Mouse (Mus musculus) E14TG2a.4 (cell line): ENCODE results near the gene Slc26a3.
"Not testable (repeated sequence)": the region's sequence is repeated elsewhere in the genome, so short reads cannot be mapped to it uniquely, and the experiment has no call there.

Experiments
- H3K27me3 ChIP-seq: 2 replicates; pipeline ENCODE4 v1.6.1; 2014; ENCODE audit warnings: low read length, control low read depth; ENCODE audit not compliant: insufficient read depth
- H3K36me3 ChIP-seq: 2 replicates; pipeline ENCODE4 v1.6.1; 2014; ENCODE audit warnings: low read length, control low read depth; ENCODE audit not compliant: insufficient read depth
- H3K4me1 ChIP-seq: replicated peaks from 2 replicates; pipeline ENCODE4 v1.6.1; 2014; ENCODE audit warnings: low read depth, low read length, control low read depth
- H3K4me3 ChIP-seq: replicated peaks from 2 replicates; pipeline ENCODE4 v1.5.1; 2014; ENCODE audit warnings: mild to moderate bottlenecking, low read length
- H3K9me3 ChIP-seq: 2 replicates; pipeline ENCODE4 v1.6.1; 2014; ENCODE audit warnings: low read length, control low read depth
- CTCF ChIP-seq: conservative IDR thresholded peaks from 2 replicates; pipeline ENCODE4 v1.5.1; 2014; ENCODE audit warnings: low read length
- NANOG ChIP-seq: IDR thresholded peaks from 2 replicates; pipeline ENCODE4 v1.6.1; 2014; ENCODE audit warnings: borderline replicate concordance, low read length, mixed read lengths
- POU5F1 ChIP-seq: IDR thresholded peaks from 2 replicates; pipeline ENCODE4 v1.6.1; 2014; ENCODE audit warnings: low read length, borderline replicate concordance

The Slc26a3 gene

DNA sequence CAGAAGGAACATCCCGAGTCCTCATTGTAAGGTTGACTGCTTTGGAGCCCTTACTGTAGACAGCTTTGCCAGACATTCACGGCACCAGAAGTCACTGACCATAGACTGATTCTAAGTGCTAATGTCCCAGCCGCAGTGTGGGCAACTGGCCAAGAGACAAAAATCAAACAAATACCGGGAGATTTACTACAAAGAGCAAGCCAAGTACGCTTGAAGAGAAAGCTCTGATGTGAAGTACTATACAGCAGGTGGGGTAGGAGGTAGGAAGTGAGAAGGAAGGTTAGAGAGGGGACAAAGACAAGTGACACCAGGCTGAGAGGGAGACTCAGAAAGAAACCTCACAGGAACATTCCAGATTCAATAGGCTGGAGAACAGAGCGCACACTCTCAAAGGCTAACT, 54.2 kb downstream of the Slc26a3 start:
- Histone ChIP-seq H3K27me3 (peaks cover 4% of the 10 kb centered on the region; the same call in 1 of the 2 replicates), H3K4me1 (peaks cover 3% of the 10 kb centered on the region), H3K4me3 (no peak overlapping the region), H3K36me3 (no peaks in the 10 kb centered on the region), H3K9me3 (no peaks in the 10 kb centered on the region)
- no peak for TF ChIP-seq POU5F1
- no peak for TF ChIP-seq CTCF
- TF ChIP-seq NANOG, result no peak

DNA sequence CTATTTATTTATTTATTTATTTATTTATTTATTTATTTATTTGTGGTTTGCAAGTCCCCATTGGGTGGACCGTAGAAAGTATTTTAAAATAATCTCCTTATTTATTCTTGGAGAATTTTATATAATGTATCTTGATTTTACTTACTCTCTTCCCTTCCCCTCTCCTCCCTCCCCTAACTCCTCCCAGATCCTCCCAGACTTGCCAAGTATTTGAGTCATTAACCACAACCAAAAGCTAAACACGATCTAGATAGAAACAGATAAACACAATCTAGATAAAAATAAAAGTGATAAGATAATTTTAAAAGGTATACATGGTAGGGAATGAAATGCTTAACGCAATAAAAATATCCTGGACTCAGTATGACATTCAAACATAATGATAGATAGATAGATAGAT, 58.7 kb downstream of the Slc26a3 start:
- no peak for TF ChIP-seq CTCF
- no peak for TF ChIP-seq POU5F1
- no peak for TF ChIP-seq NANOG
- peaks cover 3% of the 10 kb centered on the region; the same call in 1 of the 2 replicates for H3K27me3 ChIP-seq
- no peaks in the 10 kb centered on the region for H3K9me3 ChIP-seq
- no peak overlapping the region for H3K4me3 ChIP-seq
- H3K4me1 ChIP-seq, result peaks cover under 1% of the 10 kb centered on the region; the same call in 1 of the 2 replicates
- H3K36me3 ChIP-seq, result no peaks in the 10 kb centered on the region

DNA sequence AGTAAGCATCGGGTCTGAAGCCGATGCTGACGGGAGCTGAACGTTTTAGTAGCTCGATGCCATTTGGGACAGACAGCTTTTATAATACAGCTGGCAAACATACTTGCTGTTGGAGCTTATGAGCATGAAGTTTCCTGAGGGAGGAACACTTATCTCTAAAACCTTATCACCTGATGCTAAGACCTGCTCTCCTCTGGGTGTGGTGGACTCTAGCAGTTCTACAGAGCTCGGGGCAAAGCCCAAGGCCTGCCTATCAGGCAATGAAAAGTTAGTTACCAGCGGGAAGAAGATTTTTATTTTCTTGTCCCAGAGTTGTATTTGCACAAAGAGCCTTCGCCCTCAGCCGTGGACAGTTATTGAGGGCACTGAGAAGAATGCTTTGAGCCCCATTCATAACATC, 65.6 kb downstream of the Slc26a3 start:
- TF ChIP-seq NANOG (no peak), POU5F1 (no peak), CTCF (no peak)
- no peak overlapping the region for H3K4me3 ChIP-seq
- no peaks in the 10 kb centered on the region for H3K9me3 ChIP-seq
- no peaks in the 10 kb centered on the region for H3K36me3 ChIP-seq
- H3K4me1 ChIP-seq, result no peaks in the 10 kb centered on the region
- H3K27me3 ChIP-seq, result peaks cover 3% of the 10 kb centered on the region; the same call in 1 of the 2 replicates

DNA sequence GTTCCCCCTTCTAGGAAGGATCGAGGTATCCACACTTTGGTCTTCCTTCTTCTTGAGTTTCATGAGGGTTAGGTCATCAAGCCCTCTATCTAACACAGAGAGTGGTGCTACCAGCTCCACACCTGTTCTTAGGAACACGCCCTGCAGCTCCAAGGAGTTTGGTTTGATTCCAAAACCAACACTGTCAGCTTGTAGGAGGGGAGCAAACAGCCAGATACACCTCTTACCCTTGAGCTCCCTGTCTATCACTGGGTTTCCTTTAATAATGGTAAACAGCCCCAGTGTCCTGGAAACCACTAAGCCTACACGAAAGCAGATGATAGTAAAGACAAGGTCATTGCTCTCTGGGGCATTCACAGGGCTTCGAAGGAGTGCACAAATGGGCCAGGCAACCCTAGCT, 67.8 kb downstream of the Slc26a3 start:
- TF ChIP-seq POU5F1 (no peak), CTCF (no peak), NANOG (no peak)
- no peaks in the 10 kb centered on the region for H3K36me3 ChIP-seq
- peaks cover 3% of the 10 kb centered on the region; the same call in 1 of the 2 replicates for H3K27me3 ChIP-seq
- H3K4me1 ChIP-seq, result no peaks in the 10 kb centered on the region
- no peaks in the 10 kb centered on the region for H3K9me3 ChIP-seq
- no peak overlapping the region for H3K4me3 ChIP-seq

DNA sequence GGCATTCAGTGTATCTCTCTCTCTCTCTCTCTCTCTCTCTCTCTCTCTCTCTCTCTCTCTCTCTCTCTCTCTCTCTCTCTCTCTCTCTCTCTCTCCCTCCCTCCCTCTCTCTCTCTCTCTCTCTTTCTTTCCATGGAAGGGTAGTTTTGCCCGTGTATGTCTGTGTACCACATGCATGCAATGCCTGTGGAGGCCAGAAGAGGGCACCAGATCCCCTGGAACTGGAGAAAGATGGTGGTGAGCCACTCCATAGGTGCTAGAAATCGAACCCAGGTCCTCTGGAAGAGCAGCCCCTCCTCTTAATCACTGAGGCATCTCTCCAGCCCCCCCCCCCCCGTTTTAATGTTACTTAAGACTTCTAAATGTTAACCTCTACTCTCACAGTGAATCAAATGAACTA, 69.6 kb downstream of the Slc26a3 start:
- H3K9me3 ChIP-seq, H3K4me3 ChIP-seq, H3K4me1 ChIP-seq, H3K36me3 ChIP-seq, H3K27me3 ChIP-seq: not testable (repeated sequence)
- TF ChIP-seq CTCF, result peak; percentile 57

DNA sequence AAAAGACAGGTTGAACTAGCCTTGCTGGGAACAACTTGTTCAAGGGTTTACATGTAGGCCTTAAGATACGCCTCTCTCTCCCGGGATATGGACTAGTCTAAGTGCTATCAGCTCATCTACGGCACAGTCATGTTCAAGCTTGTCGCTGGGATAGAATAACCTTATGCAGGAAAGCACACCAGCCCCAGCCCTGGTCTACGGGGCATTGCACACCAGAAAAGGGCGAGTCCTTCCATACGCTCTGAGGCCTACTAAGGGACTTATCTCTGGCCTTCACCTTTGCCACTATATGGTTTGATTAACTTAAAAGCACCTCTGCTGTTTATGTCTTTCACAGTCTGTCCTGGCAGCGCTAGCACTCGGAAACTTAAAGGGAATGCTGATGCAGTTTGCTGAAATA, 70.7 kb downstream of the Slc26a3 start:
- Histone ChIP-seq H3K36me3 (no peaks in the 10 kb centered on the region), H3K9me3 (no peaks in the 10 kb centered on the region)

DNA sequence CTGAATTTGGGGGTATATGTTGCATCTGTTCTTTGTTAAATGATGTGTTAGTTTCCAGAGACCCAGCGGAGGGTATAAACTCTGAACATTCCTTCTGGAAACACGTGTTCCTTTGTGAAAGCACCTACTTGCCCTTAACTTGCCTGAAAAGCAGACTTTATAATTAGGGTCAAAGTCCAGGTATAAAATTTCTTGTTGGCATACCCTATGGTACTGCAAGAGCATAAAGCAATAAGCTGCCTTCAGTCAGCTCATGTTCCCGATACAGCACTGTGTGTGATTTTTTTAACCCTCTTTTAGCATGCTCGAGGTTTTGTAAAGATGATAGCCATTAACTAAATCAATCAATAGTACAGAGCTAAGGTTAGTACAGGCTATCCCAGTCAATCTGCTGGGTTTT, 71.9 kb downstream of the Slc26a3 start:
- Histone ChIP-seq H3K36me3 (no peaks in the 10 kb centered on the region), H3K4me3 (no peak overlapping the region), H3K4me1 (no peaks in the 10 kb centered on the region), H3K9me3 (no peaks in the 10 kb centered on the region), H3K27me3 (no peaks in the 10 kb centered on the region)
- TF ChIP-seq CTCF, result no peak
- no peak for TF ChIP-seq POU5F1
- TF ChIP-seq NANOG, result no peak

More for the DNA sequence above, 70.7 kb downstream of the Slc26a3 start:
- TF ChIP-seq POU5F1 (no peak), CTCF (no peak), NANOG (no peak)
- Histone ChIP-seq H3K4me1 (no peaks in the 10 kb centered on the region), H3K4me3 (no peak overlapping the region), H3K27me3 (peaks cover 3% of the 10 kb centered on the region; the same call in 1 of the 2 replicates)

DNA sequence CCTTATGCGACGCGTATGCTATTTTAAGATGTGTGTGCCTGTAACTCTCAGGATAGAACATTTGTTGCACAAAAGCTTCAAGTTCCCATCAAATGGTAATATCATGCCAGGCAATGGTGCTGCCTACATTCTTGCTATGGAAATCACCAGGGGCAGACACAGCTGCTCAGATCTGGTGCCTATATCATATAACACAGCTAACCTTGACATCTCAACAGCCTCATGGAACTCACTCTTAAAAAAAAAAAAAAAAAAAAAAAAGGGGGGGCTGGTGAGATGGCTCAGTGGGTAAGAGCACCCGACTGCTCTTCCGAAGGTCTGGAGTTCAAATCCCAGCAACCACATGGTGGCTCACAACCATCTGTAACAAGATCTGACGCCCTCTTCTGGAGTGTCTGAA, 87.5 kb downstream of the Slc26a3 start:
- not testable (repeated sequence) for H3K9me3 ChIP-seq, H3K4me3 ChIP-seq, H3K4me1 ChIP-seq, H3K36me3 ChIP-seq, H3K27me3 ChIP-seq

DNA sequence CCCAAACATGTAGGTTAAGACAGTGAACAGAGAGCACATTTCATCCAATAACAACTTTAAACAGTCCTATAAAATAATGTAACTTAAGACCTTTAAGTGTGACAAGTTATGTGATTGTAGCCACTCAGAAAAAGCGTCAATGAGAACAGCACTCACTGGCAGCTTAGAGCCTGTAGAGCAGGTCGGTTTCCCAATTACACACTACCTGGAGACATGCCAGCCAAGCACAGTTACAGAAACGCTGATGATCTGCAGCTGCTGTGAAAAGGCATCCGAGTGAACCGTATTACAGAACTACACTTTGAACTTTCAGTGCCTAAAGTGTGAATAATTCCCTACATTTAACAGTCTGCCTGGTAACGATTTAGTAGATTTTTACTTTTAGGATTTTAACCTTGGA, 95.8 kb downstream of the Slc26a3 start:
- no peaks in the 10 kb centered on the region for H3K9me3 ChIP-seq
- no peaks in the 10 kb centered on the region for H3K27me3 ChIP-seq
- H3K4me3 ChIP-seq, result no peak overlapping the region
- peaks cover 52% of the 10 kb centered on the region for H3K36me3 ChIP-seq
- H3K4me1 ChIP-seq, result 0 out of 2 replicates have a peak, but pooled peaks cover 2% of the 10 kb centered on the region
- TF ChIP-seq CTCF, result no peak
- no peak for TF ChIP-seq POU5F1
- TF ChIP-seq NANOG, result no peak

DNA sequence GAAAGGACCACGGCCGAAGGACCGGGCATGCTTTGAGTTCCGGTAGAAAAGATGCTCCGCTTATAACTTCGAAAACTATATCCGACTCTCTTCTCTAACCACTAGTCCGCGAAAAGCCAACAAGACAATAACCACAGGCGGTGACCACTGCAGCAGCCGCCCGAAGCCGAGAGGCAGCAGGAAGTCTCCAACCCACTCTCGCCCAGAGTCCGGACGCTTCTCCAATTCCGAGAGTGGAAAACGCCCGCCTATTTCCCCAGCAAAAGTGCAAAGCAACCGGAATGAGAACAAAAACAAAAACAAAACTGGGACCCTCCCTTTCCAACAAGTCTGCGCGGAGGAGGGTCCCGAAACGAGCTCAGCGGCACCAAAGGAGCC, 108.3 kb downstream of the Slc26a3 start:
- Histone ChIP-seq H3K4me1 (peaks cover 27% of the 10 kb centered on the region), H3K9me3 (no peaks in the 10 kb centered on the region), H3K36me3 (peaks cover 13% of the 10 kb centered on the region), H3K27me3 (no peaks in the 10 kb centered on the region), H3K4me3 (peak overlapping the region; percentile 99)
- no peak for TF ChIP-seq CTCF
- no peak for TF ChIP-seq POU5F1
- no peak for TF ChIP-seq NANOG
